Mouse (Mus musculus) MEL-GATA-1-ER (cell line): ENCODE measurements around the gene Ctse.

Experiments used
- DNase-seq: peaks from one replicate; pipeline ENCODE4 v3.0.0-alpha.2; 2012; ENCODE audit warnings: low read depth; ENCODE audit errors: extremely low read depth

Ctse gene

GRCm38 (mm10) chr1:131652670-131653443, 14.8 kb downstream of the Ctse start:
- no peak for DNase-seq

GRCm38 (mm10) chr1:131655601-131656000, 17.5 kb downstream of the Ctse start:
- no peak for DNase-seq

GRCm38 (mm10) chr1:131657945-131658354, 19.8 kb downstream of the Ctse start:
- DNase-seq, result peak; percentile 98

- DNase-seq, result no peak
Observed at GRCm38 (mm10) chr1:131659512-131660085, 21.5 kb downstream of the Ctse start.

GRCm38 (mm10) chr1:131660266-131660665, 22.2 kb downstream of the Ctse start:
- no peak for DNase-seq

- no peak for DNase-seq
Observed at GRCm38 (mm10) chr1:131660716-131661472, 22.8 kb downstream of the Ctse start.

- DNase-seq, result no peak
Observed at GRCm38 (mm10) chr1:131661749-131662148, 23.6 kb downstream of the Ctse start.

- DNase-seq, result peak; percentile 68
Observed at GRCm38 (mm10) chr1:131663286-131663995, 25.3 kb downstream of the Ctse start.

- no peak for DNase-seq
Observed at GRCm38 (mm10) chr1:131664136-131664535, 26.0 kb downstream of the Ctse start.

- no peak for DNase-seq
Observed at GRCm38 (mm10) chr1:131665886-131666285, 27.8 kb downstream of the Ctse start.

GRCm38 (mm10) chr1:131671113-131671512, 33.0 kb downstream of the Ctse start:
- no peak for DNase-seq

- DNase-seq, result no peak
Observed at GRCm38 (mm10) chr1:131672361-131672760, 34.3 kb downstream of the Ctse start.

GRCm38 (mm10) chr1:131679644-131680043, 41.5 kb downstream of the Ctse start:
- no peak for DNase-seq

- no peak for DNase-seq
Observed at GRCm38 (mm10) chr1:131687739-131688138, 49.6 kb downstream of the Ctse start.

GRCm38 (mm10) chr1:131688475-131688874, 50.4 kb downstream of the Ctse start, which contains the start of gene Rab7b:
Rab7b (plus strand) TSS chr1:131688695.
- DNase-seq, result no peak

- no peak for DNase-seq
Observed at GRCm38 (mm10) chr1:131689016-131689415, 50.9 kb downstream of the Ctse start.

- no peak for DNase-seq
Observed at GRCm38 (mm10) chr1:131689899-131690298, 51.8 kb downstream of the Ctse start.

GRCm38 (mm10) chr1:131690435-131690834, 52.3 kb downstream of the Ctse start:
- no peak for DNase-seq

GRCm38 (mm10) chr1:131691356-131691755, 53.2 kb downstream of the Ctse start:
- DNase-seq, result no peak

- DNase-seq, result no peak
Observed at GRCm38 (mm10) chr1:131695308-131695707, 57.2 kb downstream of the Ctse start.

GRCm38 (mm10) chr1:131696325-131696724, 58.2 kb downstream of the Ctse start:
- no peak for DNase-seq

GRCm38 (mm10) chr1:131698770-131699169, 60.7 kb downstream of the Ctse start:
- DNase-seq, result no peak
